Mouse (Mus musculus) heart, adult 2 months (tissue): Measurements from ENCODE around the gene Tnrc6b. TPM values are rescaled to one million over a fixed set of nuclear protein-coding genes. Genes with fewer than 3 reads are reported as not detected.
A peak's percentile ranks its signal among the peaks of the same experiment; 100 is the strongest.

Experiments used
- DNase-seq, 2 experiments: peaks; one replicate each; pipeline ENCODE4 v3.0.0; 2021
- H3K27ac ChIP-seq: fragments of 200-600 bp; 2 replicates; pipeline ENCODE4 v1.8.1; 2022
- H3K27me3 ChIP-seq: fragments of 200-500 bp; 2 replicates; pipeline ENCODE4 v1.6.1; 2012; ENCODE audit warnings: mild to moderate bottlenecking, low read length, inconsistent platforms, mixed read lengths; ENCODE audit not compliant: control insufficient read depth, insufficient read depth
- H3K36me3 ChIP-seq: fragments of 200-500 bp; 2 replicates; pipeline ENCODE4 v1.6.1; 2012; ENCODE audit warnings: low read length, inconsistent platforms; ENCODE audit not compliant: control insufficient read depth, insufficient read depth
- H3K4me1 ChIP-seq: fragments of 200-500 bp; 2 replicates; pipeline ENCODE4 v1.6.1; 2011; ENCODE audit warnings: low read length; ENCODE audit not compliant: control insufficient read depth, insufficient read depth
- H3K4me3 ChIP-seq: fragments of 200-600 bp; 2 replicates; pipeline ENCODE4 v1.8.1; 2022
- H3K79me2 ChIP-seq: fragments of 200-500 bp; replicated peaks from 2 replicates; pipeline ENCODE4 v1.6.1; 2012; ENCODE audit warnings: mild to moderate bottlenecking, inconsistent platforms, low read length, moderate library complexity, mixed read lengths; ENCODE audit not compliant: control insufficient read depth, insufficient read depth
- H3K9ac ChIP-seq: fragments of 200-500 bp; 2 replicates; pipeline ENCODE4 v1.6.1; 2012; ENCODE audit warnings: low read depth, mild to moderate bottlenecking, control low read depth, inconsistent platforms, low read length, mixed read lengths
- CTCF ChIP-seq: fragments of 200-600 bp; IDR thresholded peaks from 2 replicates; pipeline ENCODE4 v1.8.1; 2022; ENCODE audit warnings: antibody characterized with exemption, mild to moderate bottlenecking, moderate library complexity
- EP300 ChIP-seq: fragments of 200-500 bp; IDR thresholded peaks from 2 replicates; pipeline ENCODE4 v1.6.1; 2011; ENCODE audit warnings: low read depth, low read length, control low read depth; ENCODE audit not compliant: insufficient read depth
- POLR2A ChIP-seq: fragments of 200-500 bp; IDR thresholded peaks from 2 replicates; pipeline ENCODE4 v1.6.1; 2011; ENCODE audit warnings: mild to moderate bottlenecking, low read depth, low read length, control low read depth; ENCODE audit not compliant: insufficient read depth
- WGBS: fragments of 180-500 bp; shearing (Covaris S2); methylation state at CpG from one replicate; pipeline ENCODE4 v1.1.7; 2018; 5-methylcytosine and 5-hydroxymethylcytosine counted together
- intact Hi-C: fragments of 180-260 bp; cut with DNase I; formaldehyde crosslinking; loops from one replicate; pipeline ENCODE4 v1.15.1; 2025
- polyA plus RNA-seq: library from polyadenylated mRNA; depleted of rRNA; stranded (reverse); fragments of >200 nt; gene quantifications from 2 replicates; pipeline ENCODE4 v1.2.3, GENCODE M21; 2012
- total RNA-seq, 2 experiments: library from RNA; stranded (reverse); gene quantifications; 2 replicates each; pipeline ENCODE4 v1.2.3; 2021

The Tnrc6b gene
- total and polyA plus RNA-seq, 3 experiments: 9.4 to 48.1 (median 43.7) TPM

DNA sequence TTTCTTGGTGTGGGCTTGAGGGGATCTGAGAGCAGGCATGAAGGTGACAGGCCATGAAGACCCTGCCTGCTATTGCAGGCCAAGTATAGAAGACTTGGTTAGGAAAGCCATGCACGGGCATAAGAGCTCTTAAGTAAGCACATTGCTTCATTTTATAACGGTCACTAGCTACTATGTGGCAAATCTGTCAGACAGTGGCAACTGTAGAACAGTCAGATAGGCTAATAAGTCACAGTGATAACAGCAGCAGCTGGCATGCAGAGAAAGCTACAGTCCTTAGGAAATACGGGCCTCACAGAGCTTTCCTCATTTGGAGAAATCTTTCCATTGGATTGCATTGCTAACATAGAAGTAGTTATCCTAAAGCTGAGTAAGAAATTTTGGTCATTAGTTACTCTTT lies 121.7 kb downstream of the Tnrc6b start:
- 31% methylated on average over 3 of the region's 3 CpGs for WGBS
- Histone ChIP-seq H3K36me3 (peaks cover 18% of the 10 kb centered on the region), H3K9ac (no peak overlapping the region), H3K4me1 (peaks cover 20% of the 10 kb centered on the region), H3K27me3 (no peaks in the 10 kb centered on the region), H3K27ac (no peak overlapping the region), H3K79me2 (peaks cover 15% of the 10 kb centered on the region), H3K4me3 (no peak overlapping the region)
- DNase-seq: no peak
- TF ChIP-seq CTCF: no peak
- TF ChIP-seq EP300: no peak
- no peak for TF ChIP-seq POLR2A
- intact Hi-C loops: no loop called here

DNA sequence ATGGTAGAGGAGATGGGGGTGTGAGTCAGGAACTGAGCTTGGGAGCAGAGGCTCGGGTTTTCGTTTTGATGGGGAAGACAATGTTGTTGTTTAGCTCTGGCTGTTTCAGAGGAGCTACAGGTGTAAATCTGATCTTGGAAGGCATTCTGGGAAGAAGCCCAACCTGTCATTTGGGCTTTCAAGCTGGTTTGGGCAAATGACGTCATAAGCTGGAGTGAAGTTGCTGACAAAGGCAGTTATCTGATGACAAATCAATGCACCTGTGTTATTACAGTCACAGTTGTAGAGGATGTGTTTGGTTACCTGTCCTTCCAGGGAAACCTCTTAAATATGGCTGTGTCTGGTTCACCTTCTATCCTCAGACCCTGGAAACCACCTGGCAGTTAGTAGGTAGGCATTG lies 125.1 kb downstream of the Tnrc6b start:
- TF ChIP-seq POLR2A (no peak), CTCF (no peak), EP300 (no peak)
- peaks cover 12% of the 10 kb centered on the region for H3K36me3 ChIP-seq
- H3K79me2 ChIP-seq: peaks cover 14% of the 10 kb centered on the region
- WGBS: 52% methylated on average over 3 of the region's 3 CpGs
- no peak overlapping the region for H3K4me3 ChIP-seq
- H3K27ac ChIP-seq: no peak overlapping the region
- peaks cover 24% of the 10 kb centered on the region for H3K4me1 ChIP-seq
- no peak for DNase-seq
- intact Hi-C loops: loop anchor here (5.0 kb wide), 1 partner anchor 39 kb away; no protein-coding TSS in a partner anchor
- no peaks in the 10 kb centered on the region for H3K27me3 ChIP-seq
- H3K9ac ChIP-seq: no peak overlapping the region

- Histone ChIP-seq H3K79me2 (peaks cover 12% of the 10 kb centered on the region), H3K4me1 (peaks cover 27% of the 10 kb centered on the region), H3K36me3 (peaks cover 16% of the 10 kb centered on the region), H3K9ac (no peak overlapping the region), H3K27me3 (no peaks in the 10 kb centered on the region), H3K27ac (no peak overlapping the region), H3K4me3 (no peak overlapping the region)
- DNase-seq: no peak
- TF ChIP-seq POLR2A (no peak), EP300 (no peak), CTCF (no peak)
- intact Hi-C loops: loop anchor here (5.0 kb wide), 1 partner anchor 42 kb away; no protein-coding TSS in a partner anchor
- WGBS: 59% methylated on average over 4 of the region's 4 CpGs
These were observed 127.7 kb downstream of the Tnrc6b start for GRCm38 (mm10) chr15:80838836-80839235.

- peaks cover 13% of the 10 kb centered on the region for H3K36me3 ChIP-seq
- no peaks in the 10 kb centered on the region for H3K27me3 ChIP-seq
- intact Hi-C loops: loop anchor here (5.0 kb wide), 1 partner anchor 43 kb away; no protein-coding TSS in a partner anchor
- TF ChIP-seq EP300 (no peak), POLR2A (no peak), CTCF (no peak)
- DNase-seq: peak in 1 of 2 experiments; percentile 24
- no peak overlapping the region for H3K4me3 ChIP-seq
- H3K79me2 ChIP-seq: peaks cover 10% of the 10 kb centered on the region
- no peak overlapping the region for H3K9ac ChIP-seq
- 52% methylated on average over 9 of the region's 9 CpGs for WGBS
- no peak overlapping the region for H3K27ac ChIP-seq
- peaks cover 24% of the 10 kb centered on the region for H3K4me1 ChIP-seq
These were observed 128.7 kb downstream of the Tnrc6b start for GRCm38 (mm10) chr15:80839653-80840420.

DNA sequence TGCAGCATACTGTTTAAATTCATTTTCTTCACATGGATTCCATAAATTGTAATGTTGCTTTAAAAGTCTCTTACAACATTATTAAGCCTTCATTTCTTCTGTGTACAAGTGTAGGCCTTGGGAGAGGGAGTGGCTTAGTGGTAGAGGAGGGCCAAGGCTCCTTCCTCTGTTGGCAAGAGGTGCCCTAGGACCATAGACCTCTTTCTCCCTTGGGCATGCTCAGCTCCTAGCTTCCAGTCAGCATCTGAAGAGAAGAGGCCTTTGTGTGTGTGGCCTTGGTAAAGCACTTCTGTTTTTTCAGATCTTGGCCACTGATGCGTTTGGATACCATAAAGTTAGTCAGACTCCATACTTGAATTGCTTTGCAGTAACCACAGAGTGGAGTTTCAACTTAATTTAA lies 133.1 kb downstream of the Tnrc6b start:
- DNase-seq: no peak
- Histone ChIP-seq H3K9ac (no peak overlapping the region), H3K36me3 (peaks cover 16% of the 10 kb centered on the region), H3K27ac (no peak overlapping the region), H3K79me2 (peaks cover 6% of the 10 kb centered on the region), H3K4me1 (peaks cover 16% of the 10 kb centered on the region), H3K4me3 (no peak overlapping the region), H3K27me3 (no peaks in the 10 kb centered on the region)
- 63% methylated on average over 1 of the region's 1 CpGs for WGBS
- intact Hi-C loops: no loop called here
- TF ChIP-seq EP300 (no peak), POLR2A (no peak), CTCF (no peak)

GRCm38 (mm10) chr15:80844926-80845325 lies 133.8 kb downstream of the Tnrc6b start:
- Histone ChIP-seq H3K36me3 (peaks cover 17% of the 10 kb centered on the region), H3K4me1 (peaks cover 12% of the 10 kb centered on the region), H3K79me2 (peaks cover 6% of the 10 kb centered on the region), H3K27ac (no peak overlapping the region), H3K4me3 (no peak overlapping the region), H3K9ac (no peak overlapping the region), H3K27me3 (no peaks in the 10 kb centered on the region)
- intact Hi-C loops: loop anchor here (5.0 kb wide), 1 partner anchor 43 kb away; no protein-coding TSS in a partner anchor
- DNase-seq: no peak
- 91% methylated on average over 2 of the region's 2 CpGs for WGBS
- TF ChIP-seq CTCF: no peak
- no peak for TF ChIP-seq EP300
- TF ChIP-seq POLR2A: no peak
